Mouse (Mus musculus): ENCODE data around the gene Erbin.

Erbin gene

DNA sequence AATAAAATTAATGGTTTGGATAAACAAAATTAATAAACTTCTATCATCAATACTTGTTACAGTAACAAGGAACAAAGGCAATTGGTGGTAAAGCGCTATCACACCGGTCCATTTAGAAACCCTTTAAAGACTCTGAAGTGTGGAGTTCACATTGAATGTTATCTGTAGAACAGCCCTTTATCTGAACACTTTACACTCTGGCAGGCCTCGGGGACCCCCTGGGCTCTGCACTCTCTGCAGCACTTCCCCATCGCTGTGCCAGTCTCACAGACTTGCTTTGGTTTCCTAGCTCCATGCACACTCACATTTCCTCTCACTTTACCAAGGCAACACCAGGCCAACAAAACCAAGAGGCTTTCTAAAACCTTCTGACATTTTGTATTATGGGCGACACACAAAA lies 100.9 kb downstream of the Erbin start:
- DNase-seq (ENCODE audit: low read depth in 1 of 2, low spot score in 2 of 2), result no peak

DNA sequence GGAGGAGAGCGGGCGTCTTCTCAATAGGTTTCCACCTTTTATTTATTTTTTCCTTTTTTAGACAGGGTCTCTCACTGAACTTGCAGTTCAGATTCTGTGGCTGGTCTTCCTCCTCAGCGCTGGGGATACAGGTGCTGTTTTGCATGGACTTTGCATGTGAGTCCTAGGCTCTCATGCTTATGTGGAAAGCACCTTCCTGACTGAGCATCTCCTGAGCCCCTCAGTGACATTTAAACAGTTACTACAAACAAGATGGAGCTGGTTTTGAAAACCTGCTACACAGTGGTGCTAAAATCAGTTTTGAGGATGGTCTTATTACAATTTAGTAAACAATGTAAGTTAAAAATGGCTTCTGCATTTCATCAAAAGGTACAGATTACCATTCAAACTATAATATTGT lies 102.4 kb downstream of the Erbin start:
- DNase-seq (ENCODE audit: low read depth in 1 of 2, low spot score in 2 of 2), result no peak

- DNase-seq (ENCODE audit: low read depth in 1 of 2, low spot score in 2 of 2), result no peak
These were observed 112.8 kb downstream of the Erbin start for GRCm38 (mm10) chr13:103807464-103807863.

GRCm38 (mm10) chr13:103806210-103806851 lies 114.0 kb downstream of the Erbin start:
- DNase-seq (ENCODE audit: low read depth in 1 of 2, low spot score in 2 of 2), result no peak

DNA sequence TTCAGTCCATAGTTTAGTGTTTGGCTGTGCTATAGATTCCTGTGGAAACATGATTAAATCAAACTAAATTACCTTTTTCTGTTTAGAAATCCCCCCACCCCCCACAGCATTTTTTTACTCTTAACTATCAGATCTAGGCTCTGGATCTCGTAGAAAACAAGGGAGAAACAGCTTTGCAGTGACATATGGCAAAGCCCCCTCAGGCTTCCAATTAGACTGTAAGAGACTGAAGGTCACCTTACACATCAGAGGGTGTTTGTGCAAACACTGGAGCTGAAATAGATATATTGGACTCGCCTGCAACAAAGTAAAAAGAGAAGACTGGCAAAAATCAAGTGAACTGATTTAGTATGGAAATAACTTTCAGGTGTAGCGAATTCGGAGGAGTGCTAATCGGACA lies 116.6 kb downstream of the Erbin start:
- DNase-seq (ENCODE audit: low read depth in 1 of 2, low spot score in 2 of 2), result no peak

DNA sequence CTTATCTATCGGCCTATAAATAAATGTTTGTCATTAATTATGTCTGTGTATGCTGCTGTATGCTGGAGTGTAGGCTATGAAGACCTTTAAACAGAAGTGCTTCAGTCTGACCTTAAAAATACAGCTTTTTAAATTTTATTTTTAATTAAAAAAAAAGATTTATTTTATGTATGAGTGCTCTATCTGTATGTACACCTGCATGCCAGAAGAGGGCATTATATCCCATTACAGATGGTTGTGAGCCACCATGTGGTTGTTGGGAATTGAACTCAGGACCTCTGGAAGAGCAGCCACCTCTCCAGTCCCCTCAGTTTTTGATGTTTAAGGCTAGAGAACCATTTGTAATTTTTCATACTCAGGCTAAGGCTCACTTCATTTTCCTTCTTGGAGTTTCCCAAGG lies 119.3 kb downstream of the Erbin start:
- DNase-seq (ENCODE audit: low read depth in 1 of 2, low spot score in 2 of 2), result no peak

- DNase-seq (ENCODE audit: low read depth in 1 of 2, low spot score in 2 of 2), result no peak
These were observed 125.4 kb downstream of the Erbin start for GRCm38 (mm10) chr13:103794688-103795543.

- no peak for DNase-seq (ENCODE audit: low read depth in 1 of 2, low spot score in 2 of 2)
These were observed 140.3 kb downstream of the Erbin start for GRCm38 (mm10) chr13:103779922-103780585.

GRCm38 (mm10) chr13:103777126-103777525 lies 143.2 kb downstream of the Erbin start:
- DNase-seq (ENCODE audit: low read depth in 1 of 2, low spot score in 2 of 2), result no peak

- DNase-seq (ENCODE audit: low read depth in 1 of 2, low spot score in 2 of 2), result peak; percentile 53 to 76
These were observed 146.1 kb downstream of the Erbin start, which contains the start of gene Srek1 for GRCm38 (mm10) chr13:103774119-103774757. Gene Srek1 (minus strand): TSS chr13:103774608.

GRCm38 (mm10) chr13:103773407-103774118 lies 146.8 kb downstream of the Erbin start:
- peak in 1 of 2 experiments; percentile 6 for DNase-seq (ENCODE audit: low read depth in 1 of 2, low spot score in 2 of 2)

DNA sequence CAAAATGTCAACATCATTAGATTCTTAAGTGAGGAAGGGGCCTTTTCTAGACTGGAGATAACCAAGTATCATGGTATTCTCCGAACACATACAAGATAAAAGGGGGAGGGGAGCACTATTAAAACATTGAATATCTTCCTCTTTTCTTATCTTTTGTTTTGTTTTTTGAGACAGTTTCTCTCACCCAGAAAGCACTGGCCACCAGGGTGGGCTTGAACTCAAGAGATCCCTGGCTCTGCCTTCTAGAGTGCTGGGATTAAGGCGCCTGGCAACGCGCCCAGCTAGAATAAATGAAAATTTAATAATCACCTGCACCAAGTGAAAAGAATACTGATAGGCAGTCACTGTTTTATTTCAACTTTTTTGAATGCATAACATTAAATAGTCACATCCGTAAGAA lies 147.4 kb downstream of the Erbin start:
- DNase-seq (ENCODE audit: low read depth in 1 of 2, low spot score in 2 of 2), result no peak

GRCm38 (mm10) chr13:103770821-103771220 lies 149.5 kb downstream of the Erbin start:
- no peak for DNase-seq (ENCODE audit: low read depth in 1 of 2, low spot score in 2 of 2)

Measured in monocyte, adult 2 months (primary cell).